Mouse (Mus musculus): Measurements from ENCODE around the gene N4bp1. TPM values are rescaled to one million over a fixed set of nuclear protein-coding genes. Genes with fewer than 3 reads are reported as not detected.
A peak's percentile ranks its signal among the peaks of the same experiment; 100 is the strongest.

The N4bp1 gene
- total RNA-seq (2014; rRNA removed; ENCODE audit: low replicate concordance) (7.6 and 9.1 TPM in 2 replicates), polyA plus RNA-seq (2015; fragmentation: Nextera tagmentation; extraction: Ambion mirVana) (3.5 and 3.8 TPM in 2 replicates)

- Histone ChIP-seq H3K4me2 (ENCODE audit: low read depth, low read length) (peak within 1 kb of the TSS; percentile 85), H3K27me3 (ENCODE audit: control insufficient read depth, insufficient read depth, low read length) (no peaks in the 10 kb centered on the region), H3K36me3 (replicated peaks; ENCODE audit: control insufficient read depth, insufficient read depth, low read length) (peaks cover 2% of the 10 kb centered on the region), H3K9me3 (replicated peaks; ENCODE audit: control insufficient read depth, low read length) (no peaks in the 10 kb centered on the region), H3K27ac (ENCODE audit: low read depth) (peak within 1 kb of the TSS; percentile 90), H3K9ac (replicated peaks; ENCODE audit: low read depth, low read length) (peak within 1 kb of the TSS; percentile 83), H3K4me1 (ENCODE audit: control insufficient read depth, insufficient read depth) (peaks cover 15% of the 10 kb centered on the region), H3K4me3 (ENCODE audit: low read depth, low read length) (peak within 1 kb of the TSS; percentile 93)
- under 1% methylated on average over 88 of the region's 119 CpGs for WGBS
- TF ChIP-seq EP300 (IDR thresholded peaks at IDR 0.05; ENCODE audit: low read depth): no peak
- peak; percentile 92 for ATAC-seq (ENCODE audit: insufficient read depth, low read depth)
- DNase-seq (ENCODE audit: low spot score): peak; percentile 89
Measured at GRCm38 (mm10) chr8:86884489-86885463, at the start of gene N4bp1. N4bp1 (minus strand) TSS chr8:86885258.

- Histone ChIP-seq H3K9ac (replicated peaks; ENCODE audit: low read depth, low read length) (no peak overlapping the region), H3K4me1 (ENCODE audit: control insufficient read depth, insufficient read depth) (no peaks in the 10 kb centered on the region), H3K4me2 (ENCODE audit: low read depth, low read length) (no peak overlapping the region), H3K36me3 (replicated peaks; ENCODE audit: control insufficient read depth, insufficient read depth, low read length) (no peaks in the 10 kb centered on the region), H3K27me3 (ENCODE audit: control insufficient read depth, insufficient read depth, low read length) (no peaks in the 10 kb centered on the region), H3K27ac (ENCODE audit: low read depth) (no peak overlapping the region), H3K4me3 (ENCODE audit: low read depth, low read length) (no peak overlapping the region), H3K9me3 (replicated peaks; ENCODE audit: control insufficient read depth, low read length) (no peaks in the 10 kb centered on the region; the same call in 1 of the 2 replicates)
- TF ChIP-seq CTCF (IDR thresholded peaks at IDR 0.05; ENCODE audit: low read depth) (no peak), EP300 (IDR thresholded peaks at IDR 0.05; ENCODE audit: low read depth) (no peak)
- ATAC-seq (ENCODE audit: insufficient read depth, low read depth) (no peak), DNase-seq (ENCODE audit: low spot score) (no peak)
- 66% methylated on average over 5 of the region's 5 CpGs for WGBS
Measured at GRCm38 (mm10) chr8:86934841-86935240, 49.8 kb upstream of the N4bp1 start.

GRCm38 (mm10) chr8:86934393-86934792 lies 49.3 kb upstream of the N4bp1 start:
- Histone ChIP-seq H3K4me3 (ENCODE audit: low read depth, low read length) (no peak overlapping the region), H3K27ac (ENCODE audit: low read depth) (no peak overlapping the region), H3K27me3 (ENCODE audit: control insufficient read depth, insufficient read depth, low read length) (no peaks in the 10 kb centered on the region), H3K36me3 (replicated peaks; ENCODE audit: control insufficient read depth, insufficient read depth, low read length) (no peaks in the 10 kb centered on the region), H3K4me2 (ENCODE audit: low read depth, low read length) (no peak overlapping the region), H3K4me1 (ENCODE audit: control insufficient read depth, insufficient read depth) (no peaks in the 10 kb centered on the region), H3K9me3 (replicated peaks; ENCODE audit: control insufficient read depth, low read length) (no peaks in the 10 kb centered on the region; the same call in 1 of the 2 replicates), H3K9ac (replicated peaks; ENCODE audit: low read depth, low read length) (no peak overlapping the region)
- no peak for DNase-seq (ENCODE audit: low spot score)
- ATAC-seq (ENCODE audit: insufficient read depth, low read depth): no peak
- 72% methylated on average over 13 of the region's 13 CpGs for WGBS
- TF ChIP-seq CTCF (IDR thresholded peaks at IDR 0.05; ENCODE audit: low read depth) (no peak), EP300 (IDR thresholded peaks at IDR 0.05; ENCODE audit: low read depth) (no peak)

- no peaks in the 10 kb centered on the region; the same call in 1 of the 2 replicates for H3K9me3 ChIP-seq (replicated peaks; ENCODE audit: control insufficient read depth, low read length)
- TF ChIP-seq CTCF (IDR thresholded peaks at IDR 0.05; ENCODE audit: low read depth): peak; percentile 69
- TF ChIP-seq EP300 (IDR thresholded peaks at IDR 0.05; ENCODE audit: low read depth): no peak
- no peak overlapping the region for H3K27ac ChIP-seq (ENCODE audit: low read depth)
- peak; percentile 40 for DNase-seq (ENCODE audit: low spot score)
- H3K36me3 ChIP-seq (replicated peaks; ENCODE audit: control insufficient read depth, insufficient read depth, low read length): no peaks in the 10 kb centered on the region
- H3K9ac ChIP-seq (replicated peaks; ENCODE audit: low read depth, low read length): no peak overlapping the region
- ATAC-seq (ENCODE audit: insufficient read depth, low read depth): no peak
- WGBS: 25% methylated on average over 9 of the region's 9 CpGs
- no peaks in the 10 kb centered on the region for H3K4me1 ChIP-seq (ENCODE audit: control insufficient read depth, insufficient read depth)
- no peak overlapping the region for H3K4me2 ChIP-seq (ENCODE audit: low read depth, low read length)
- H3K27me3 ChIP-seq (ENCODE audit: control insufficient read depth, insufficient read depth, low read length): no peaks in the 10 kb centered on the region
- H3K4me3 ChIP-seq (ENCODE audit: low read depth, low read length): no peak overlapping the region
Measured at GRCm38 (mm10) chr8:86933898-86934297, 48.8 kb upstream of the N4bp1 start.

- H3K4me2 ChIP-seq (ENCODE audit: low read depth, low read length): no peak overlapping the region
- H3K4me1 ChIP-seq (ENCODE audit: control insufficient read depth, insufficient read depth): no peaks in the 10 kb centered on the region
- no peak overlapping the region for H3K27ac ChIP-seq (ENCODE audit: low read depth)
- TF ChIP-seq CTCF (IDR thresholded peaks at IDR 0.05; ENCODE audit: low read depth): no peak
- 65% methylated on average over 8 of the region's 8 CpGs for WGBS
- no peak overlapping the region for H3K9ac ChIP-seq (replicated peaks; ENCODE audit: low read depth, low read length)
- no peaks in the 10 kb centered on the region for H3K36me3 ChIP-seq (replicated peaks; ENCODE audit: control insufficient read depth, insufficient read depth, low read length)
- no peak overlapping the region for H3K4me3 ChIP-seq (ENCODE audit: low read depth, low read length)
- DNase-seq (ENCODE audit: low spot score) (no peak), ATAC-seq (ENCODE audit: insufficient read depth, low read depth) (no peak)
- H3K9me3 ChIP-seq (replicated peaks; ENCODE audit: control insufficient read depth, low read length): no peaks in the 10 kb centered on the region; the same call in 1 of the 2 replicates
- no peaks in the 10 kb centered on the region for H3K27me3 ChIP-seq (ENCODE audit: control insufficient read depth, insufficient read depth, low read length)
Measured at GRCm38 (mm10) chr8:86926237-86926636, 41.2 kb upstream of the N4bp1 start.

All from heart, postnatal 0 days (tissue).